Mouse (Mus musculus): ENCODE results near the gene Foxp4.

GRCm38 (mm10) chr17:47833628-47834481 lies 90.6 kb downstream of the Foxp4 start:
- TF ChIP-seq POLR2A (IDR thresholded peaks at IDR 0.05; ENCODE audit: borderline replicate concordance, extremely low read depth, low read depth, low read length) = no peak
- TF ChIP-seq CTCF (IDR thresholded peaks at IDR 0.05; ENCODE audit: insufficient read depth, low read length) = no peak

Data from lung, adult 2 months (tissue).